Mouse (Mus musculus) thymus, adult 2 months (tissue): ENCODE results near the gene Lacc1.

ENCODE experiments used
- CTCF ChIP-seq: fragments of 200-500 bp; IDR thresholded peaks from 2 replicates; pipeline ENCODE4 v1.5.1; 2012; ENCODE audit warnings: mild to moderate bottlenecking, control low read depth, low read length, moderate library complexity, borderline replicate concordance; ENCODE audit not compliant: control insufficient read depth, poor library complexity, insufficient read depth; ENCODE audit errors: extremely low read depth
- POLR2A ChIP-seq: fragments of 200-500 bp; IDR thresholded peaks from 2 replicates; pipeline ENCODE4 v1.6.1; 2012; ENCODE audit warnings: mild to moderate bottlenecking, low read length, control low read depth, moderate library complexity; ENCODE audit not compliant: control insufficient read depth, poor library complexity, insufficient read depth; ENCODE audit errors: extremely low read depth

DNA sequence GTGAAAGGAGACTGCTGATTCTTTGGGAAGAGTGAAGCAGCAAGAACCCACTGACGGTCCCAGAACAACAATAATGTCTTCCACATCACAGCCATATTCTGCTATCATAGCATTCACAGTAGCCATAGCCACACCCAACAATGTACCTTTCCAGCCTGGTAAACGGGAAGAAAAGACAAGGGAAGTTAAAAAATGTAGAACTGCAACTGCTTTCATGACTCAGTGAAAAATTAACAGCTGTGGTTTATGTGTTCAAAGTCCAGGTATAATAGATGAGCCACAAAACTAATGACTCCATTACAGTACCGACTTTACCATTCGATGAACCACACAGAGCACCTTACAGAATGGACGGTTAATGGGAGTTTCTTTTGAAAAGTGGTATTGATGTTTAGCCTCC lies 5.9 kb downstream of the Lacc1 start:
- TF ChIP-seq POLR2A (no peak), CTCF (no peak)
